Mouse (Mus musculus) C2C12 (cell line): Measurements from ENCODE around the gene Ifi27.

ENCODE experiments used
- CEBPB ChIP-seq: IDR thresholded peaks from one replicate; pipeline ENCODE4 v1.6.1; 2011; ENCODE audit warnings: low read depth, mild to moderate bottlenecking, control low read depth, moderate library complexity
- CTCF ChIP-seq: IDR thresholded peaks from one replicate; pipeline ENCODE4 v1.5.1; 2011; ENCODE audit not compliant: control insufficient read depth, insufficient read depth, insufficient read length
- MAX ChIP-seq: IDR thresholded peaks from one replicate; pipeline ENCODE4 v1.6.1; 2011; ENCODE audit warnings: mild to moderate bottlenecking, control low read depth
- MYOG ChIP-seq: IDR thresholded peaks from one replicate; pipeline ENCODE4 v1.6.1; 2011; ENCODE audit not compliant: control insufficient read depth, insufficient read length; ENCODE audit errors: extremely low read depth
- USF1 ChIP-seq: IDR thresholded peaks from one replicate; pipeline ENCODE4 v1.6.1; 2011; ENCODE audit warnings: low read depth, mild to moderate bottlenecking, control low read depth, moderate library complexity

GRCm38 (mm10) chr12:103477461-103478015, 43.5 kb downstream of the Ifi27 start:
- TF ChIP-seq CTCF (no peak), CEBPB (no peak), MAX (no peak), MYOG (no peak), USF1 (no peak)
